Mouse (Mus musculus): ENCODE measurements around the gene Icam5.

DNA sequence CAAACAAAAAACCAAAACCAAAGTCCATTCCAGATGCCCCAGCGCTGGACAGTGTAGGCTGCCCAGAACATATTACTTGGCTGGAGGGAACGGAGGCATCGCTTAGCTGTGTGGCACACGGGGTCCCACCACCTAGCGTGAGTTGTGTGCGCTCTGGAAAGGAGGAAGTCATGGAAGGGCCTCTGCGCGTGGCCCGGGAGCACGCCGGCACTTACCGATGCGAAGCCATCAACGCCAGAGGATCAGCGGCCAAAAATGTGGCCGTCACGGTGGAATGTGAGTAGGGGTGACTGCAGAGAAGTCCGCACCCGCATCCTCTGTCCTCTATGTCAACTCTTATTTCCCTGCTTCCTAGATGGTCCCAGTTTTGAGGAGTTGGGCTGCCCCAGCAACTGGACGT, 4.3 kb downstream of the Icam5 start:
- TF ChIP-seq CTCF (IDR thresholded peaks at IDR 0.05; ENCODE audit: extremely low read depth, insufficient read depth, insufficient read length, insufficient replicate concordance) (no peak), POLR2A (IDR thresholded peaks at IDR 0.05; ENCODE audit: low read depth, low read length) (no peak)

Data from spleen, adult 2 months (tissue).